Mouse (Mus musculus) neural tube, embryonic 14.5 days (tissue): Measurements from ENCODE around the gene Wnt3a. TPM values are rescaled to one million over a fixed set of nuclear protein-coding genes. Genes with fewer than 3 reads are reported as not detected.

Experiments
- ATAC-seq: fragments of 200-750 bp; cut with Nextera tagmentation; 2 replicates; pipeline ENCODE4 v1.8.0; 2017; ENCODE audit warnings: low read depth, mild to moderate bottlenecking, moderate TSS enrichment, moderate library complexity
- H3K27ac ChIP-seq: fragments of 300-500 bp; sonication (generic); 2 replicates; pipeline ENCODE4 v1.5.1; 2014; ENCODE audit warnings: low read depth, mild to moderate bottlenecking, control low read depth, low read length, moderate library complexity, mixed read lengths
- H3K27me3 ChIP-seq: fragments of 300-500 bp; sonication (generic); 2 replicates; pipeline ENCODE4 v1.6.1; 2014; ENCODE audit warnings: low read length; ENCODE audit not compliant: control insufficient read depth, insufficient read depth
- H3K36me3 ChIP-seq: fragments of 300-500 bp; sonication (generic); 2 replicates; pipeline ENCODE4 v1.6.1; 2014; ENCODE audit warnings: low read length, mixed read lengths; ENCODE audit not compliant: control insufficient read depth, insufficient read depth
- H3K4me1 ChIP-seq: fragments of 300-500 bp; sonication (generic); 2 replicates; pipeline ENCODE4 v1.6.1; 2014; ENCODE audit warnings: low read length; ENCODE audit not compliant: control insufficient read depth, insufficient read depth
- H3K4me2 ChIP-seq: fragments of 300-500 bp; sonication (generic); 2 replicates; pipeline ENCODE4 v1.6.1; 2014; ENCODE audit warnings: mild to moderate bottlenecking, low read depth, low read length, control low read depth
- H3K4me3 ChIP-seq: fragments of 300-500 bp; sonication (generic); 2 replicates; pipeline ENCODE4 v1.5.1; 2014; ENCODE audit warnings: low read depth, low read length, control low read depth, mixed read lengths
- H3K9ac ChIP-seq: fragments of 300-500 bp; sonication (generic); replicated peaks from 2 replicates; pipeline ENCODE4 v1.6.1; 2014; ENCODE audit warnings: low read depth, mild to moderate bottlenecking, control low read depth, low read length, mixed read lengths
- H3K9me3 ChIP-seq: fragments of 300-500 bp; sonication (generic); 2 replicates; pipeline ENCODE4 v1.6.1; 2016; ENCODE audit warnings: low read length; ENCODE audit not compliant: control insufficient read depth
- WGBS: fragments of 180-500 bp; shearing (Covaris S2); extraction: QIAGEN DNeasy Blood & Tissue Kit; methylation state at CpG from one replicate; pipeline ENCODE4 v1.1.7; 2014; 5-methylcytosine and 5-hydroxymethylcytosine counted together
- polyA plus RNA-seq: library from polyadenylated mRNA; unstranded; fragments of >200 nt; fragmentation: Nextera tagmentation; extraction: Ambion mirVana; gene quantifications from 2 replicates; pipeline ENCODE4 v1.2.1, GENCODE M21; 2014

Gene Wnt3a
- polyA plus RNA-seq, 1 experiment from 2014 or later, result 0.12 TPM

DNA sequence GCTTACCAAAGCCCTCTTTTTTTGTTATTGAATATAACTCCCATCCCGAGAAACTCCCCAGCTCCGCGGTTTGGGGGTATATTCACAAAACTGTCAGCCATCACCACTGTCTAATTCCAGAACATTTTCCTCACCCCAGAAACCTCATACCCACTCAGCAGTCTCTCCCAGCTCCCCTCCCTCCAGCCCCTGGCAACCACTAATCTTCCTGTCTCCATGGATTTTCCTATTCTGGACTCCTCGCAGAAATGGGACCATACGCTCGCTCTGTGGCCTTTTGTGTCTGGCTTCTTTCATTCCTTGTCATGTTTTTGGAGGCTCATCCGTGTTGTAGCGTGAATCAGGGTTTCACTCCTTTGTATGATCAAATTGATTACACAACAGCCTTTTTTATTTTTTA, 19.4 kb upstream of the Wnt3a start:
- Histone ChIP-seq H3K9ac (no peak overlapping the region), H3K9me3 (no peaks in the 10 kb centered on the region), H3K27ac (no peak overlapping the region), H3K36me3 (no peaks in the 10 kb centered on the region), H3K4me3 (no peak overlapping the region), H3K4me1 (peaks cover 14% of the 10 kb centered on the region), H3K27me3 (peaks cover 34% of the 10 kb centered on the region), H3K4me2 (no peak overlapping the region)
- no peak for ATAC-seq
- 42% methylated on average over 8 of the region's 8 CpGs for WGBS

DNA sequence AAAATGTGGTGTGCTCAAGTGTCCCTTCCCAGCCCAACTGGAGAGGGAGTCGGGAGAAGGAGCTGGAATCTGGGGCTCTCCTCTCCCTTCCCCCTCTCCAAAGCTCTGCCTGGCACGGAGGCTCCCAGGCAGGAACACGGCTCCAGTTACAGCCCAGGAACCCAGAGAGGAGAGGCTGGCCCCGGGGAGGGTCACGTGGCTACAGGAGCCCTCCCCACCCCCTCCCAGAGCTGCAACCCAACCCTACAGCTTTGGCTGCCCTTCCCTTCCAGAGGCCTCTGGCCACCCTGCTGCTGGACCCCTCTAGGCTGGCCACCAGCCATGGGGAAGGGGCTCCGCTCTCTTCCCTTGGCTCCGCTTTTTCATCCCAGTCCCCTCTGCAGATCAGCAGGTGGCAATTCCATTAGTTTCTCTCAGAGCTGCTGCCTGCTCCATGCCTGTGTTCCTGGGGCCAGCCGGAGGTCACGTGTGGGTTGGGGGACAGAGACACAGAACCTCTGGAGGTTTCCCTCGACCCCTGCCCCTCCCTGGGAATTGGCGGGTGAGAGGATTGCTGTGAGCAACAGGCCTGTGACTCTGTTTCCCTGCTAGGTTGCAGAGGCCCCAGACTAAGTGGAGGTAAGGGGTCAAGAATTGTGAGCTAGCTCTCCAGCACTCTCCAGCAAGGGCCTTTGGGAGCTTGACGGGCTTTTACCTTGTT, 18.7 kb upstream of the Wnt3a start:
- Histone ChIP-seq H3K4me3 (no peak overlapping the region), H3K27me3 (peaks cover 38% of the 10 kb centered on the region)
- 9% methylated on average over 11 of the region's 12 CpGs for WGBS

DNA sequence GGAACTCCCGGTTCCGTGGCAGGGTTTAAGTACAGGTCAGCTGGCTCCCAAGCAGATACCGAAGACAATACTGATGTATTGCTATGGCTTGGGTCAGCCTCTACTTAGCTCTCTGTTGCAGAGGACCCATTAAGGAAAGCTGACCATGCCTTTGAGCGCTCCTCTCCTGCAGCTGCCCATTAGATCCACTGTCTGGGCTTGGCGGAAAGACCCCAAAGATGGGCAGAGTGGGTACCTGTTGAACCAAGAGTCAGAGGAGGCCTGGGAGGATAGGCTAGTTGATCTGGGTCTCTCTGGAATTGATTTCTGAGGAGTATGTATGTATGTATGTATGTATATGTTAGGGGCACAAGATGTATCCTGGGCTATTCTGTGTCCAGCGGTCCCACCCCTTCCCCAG, 18.1 kb upstream of the Wnt3a start:
- H3K4me2 ChIP-seq, result peak overlapping the region; percentile 76; the same call in 1 of the 2 replicates
- ATAC-seq, result no peak
- H3K4me3 ChIP-seq, result no peak overlapping the region; the same call in 1 of the 2 replicates
- H3K27me3 ChIP-seq, result peaks cover 44% of the 10 kb centered on the region
- H3K9ac ChIP-seq, result no peak overlapping the region
- WGBS, result 53% methylated on average over 6 of the region's 6 CpGs
- peaks cover 11% of the 10 kb centered on the region for H3K4me1 ChIP-seq
- no peaks in the 10 kb centered on the region for H3K36me3 ChIP-seq
- no peaks in the 10 kb centered on the region for H3K9me3 ChIP-seq
- no peak overlapping the region for H3K27ac ChIP-seq

More for the DNA sequence above, 18.7 kb upstream of the Wnt3a start:
- no peak overlapping the region for H3K27ac ChIP-seq
- no peak for ATAC-seq
- no peaks in the 10 kb centered on the region for H3K36me3 ChIP-seq
- no peak overlapping the region; the same call in 1 of the 2 replicates for H3K4me2 ChIP-seq
- H3K9ac ChIP-seq, result 0 out of 2 replicates have a peak overlapping the region, but pooled peaks have one; percentile 1
- no peaks in the 10 kb centered on the region for H3K9me3 ChIP-seq
- H3K4me1 ChIP-seq, result peaks cover 14% of the 10 kb centered on the region

DNA sequence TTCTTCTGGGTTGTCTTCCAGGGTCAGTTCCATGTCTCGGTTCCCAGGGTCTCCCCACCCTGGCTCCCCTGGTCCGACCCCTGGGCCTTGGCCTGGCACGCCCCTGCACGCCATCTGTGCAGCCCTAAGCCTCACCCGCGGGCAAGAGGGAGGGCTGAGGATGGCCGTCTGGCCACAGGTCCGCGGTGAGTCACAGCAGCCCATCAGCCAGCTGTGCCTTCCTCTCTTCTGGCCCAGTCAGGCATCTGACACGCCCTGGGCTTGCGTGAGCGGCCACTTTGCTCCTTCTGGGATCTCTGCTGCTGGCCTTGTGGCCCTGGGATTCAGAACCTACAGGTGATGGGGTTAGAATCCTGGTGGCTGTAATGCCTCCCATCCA, 17.6 kb upstream of the Wnt3a start:
- peak overlapping the region; percentile 52 for H3K4me3 ChIP-seq
- peaks cover 44% of the 10 kb centered on the region for H3K27me3 ChIP-seq
- H3K9ac ChIP-seq, result 0 out of 2 replicates have a peak overlapping the region, but pooled peaks have one; percentile 7
- no peak for ATAC-seq
- H3K4me1 ChIP-seq, result peaks cover 11% of the 10 kb centered on the region
- no peaks in the 10 kb centered on the region for H3K9me3 ChIP-seq
- H3K27ac ChIP-seq, result no peak overlapping the region
- peak overlapping the region; percentile 76; the same call in 1 of the 2 replicates for H3K4me2 ChIP-seq
- no peaks in the 10 kb centered on the region for H3K36me3 ChIP-seq
- WGBS, result 22% methylated on average over 12 of the region's 12 CpGs

DNA sequence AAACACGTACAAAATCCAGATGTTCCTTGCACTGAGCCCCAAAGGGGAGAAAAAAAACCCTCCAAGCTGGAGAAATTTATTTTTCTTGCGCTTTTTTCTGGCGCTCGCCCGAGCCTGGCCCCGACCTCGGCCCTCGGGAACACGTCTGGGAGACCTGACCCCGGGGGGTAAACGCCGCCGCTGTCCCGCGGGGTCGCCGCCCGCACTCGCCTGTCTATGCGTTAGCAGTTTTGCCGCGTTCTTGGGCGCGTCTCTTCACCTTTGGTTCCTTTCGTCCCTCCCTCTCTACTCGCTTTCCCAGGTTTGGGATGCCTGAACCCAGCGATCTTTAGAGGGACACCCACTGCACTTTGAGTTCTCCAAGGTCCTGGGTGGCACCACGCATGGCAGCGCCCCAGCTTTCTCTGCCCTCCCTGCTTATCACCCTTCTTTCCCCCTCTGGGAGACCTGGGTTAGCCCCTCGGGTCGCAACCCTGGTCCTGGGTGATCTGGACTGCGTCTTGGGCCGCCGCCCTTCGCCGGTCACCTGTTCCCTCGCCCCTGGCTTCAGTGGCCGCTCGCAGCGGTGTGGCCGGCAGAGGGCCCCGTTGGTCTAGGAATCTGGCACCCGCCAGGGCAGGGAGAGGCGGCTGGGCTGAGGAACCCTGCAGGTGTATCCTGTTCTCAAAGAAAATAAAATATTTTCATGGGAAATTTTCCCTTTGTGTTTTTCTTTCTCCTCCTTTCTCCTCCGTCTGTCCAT, 17.0 kb upstream of the Wnt3a start:
- Histone ChIP-seq H3K4me2 (peak overlapping the region; percentile 76), H3K4me3 (peak overlapping the region; percentile 52), H3K36me3 (no peaks in the 10 kb centered on the region), H3K9me3 (no peaks in the 10 kb centered on the region), H3K27ac (no peak overlapping the region), H3K27me3 (peaks cover 44% of the 10 kb centered on the region), H3K9ac (0 out of 2 replicates have a peak overlapping the region, but pooled peaks have one; percentile 56), H3K4me1 (peaks cover 11% of the 10 kb centered on the region)
- ATAC-seq, result peak; percentile 50
- WGBS, result 1% methylated on average over 45 of the region's 45 CpGs

DNA sequence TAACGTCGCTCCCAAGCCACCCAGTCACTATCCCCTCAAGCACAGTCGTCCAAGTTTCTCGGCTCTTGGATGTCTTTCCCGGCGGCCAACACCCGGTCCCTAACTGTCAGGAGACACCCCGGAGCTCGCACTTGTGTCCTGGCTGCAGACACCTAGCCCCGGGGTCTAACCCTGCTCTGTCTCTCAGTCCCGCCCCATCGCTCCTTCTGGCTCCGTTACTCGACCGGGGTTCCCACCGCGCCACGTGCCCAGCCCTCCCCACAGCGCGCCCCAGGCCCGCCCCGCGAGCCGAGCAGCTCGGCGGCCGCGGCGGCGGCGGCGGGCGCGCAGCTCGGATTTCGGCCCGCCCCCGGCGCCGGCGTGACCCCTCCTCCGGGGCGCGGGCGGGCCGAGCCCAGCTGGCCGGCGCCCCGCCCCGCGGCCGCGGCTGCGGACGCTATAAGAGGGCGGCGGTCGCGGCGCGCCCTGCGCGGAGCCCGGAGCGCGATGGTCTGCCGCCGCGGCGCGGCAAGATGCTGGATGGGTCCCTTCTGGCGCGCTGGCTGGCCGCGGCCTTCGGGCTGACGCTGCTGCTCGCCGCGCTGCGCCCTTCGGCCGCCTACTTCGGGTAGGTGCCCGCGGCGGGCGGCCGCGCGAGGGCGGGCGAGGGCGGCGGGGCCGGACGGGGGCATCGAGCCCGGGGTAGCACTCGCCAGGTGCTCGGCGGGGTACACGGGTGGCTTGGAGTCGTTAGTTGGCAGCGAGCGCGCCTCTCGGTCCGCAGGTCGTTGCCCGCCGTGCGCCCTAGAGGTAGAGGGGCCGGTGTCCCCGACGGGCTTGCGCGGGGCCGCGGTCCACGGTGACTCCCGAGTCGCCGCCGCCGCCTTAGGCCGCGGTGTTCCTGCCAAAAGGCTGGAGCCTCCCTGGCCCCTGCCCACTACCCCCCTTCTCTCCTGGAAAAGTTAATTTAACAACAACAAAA, 16.2 kb upstream of the Wnt3a start, which contains the start of gene Wnt9a:
TSS of gene Wnt9a (plus strand) at position 468 of the 961 bp plus-strand sequence.
- H3K36me3 ChIP-seq, result no peaks in the 10 kb centered on the region
- no peak within 1 kb of the TSS for H3K27ac ChIP-seq
- H3K4me1 ChIP-seq, result peaks cover 11% of the 10 kb centered on the region
- peak within 1 kb of the TSS; percentile 52 for H3K4me3 ChIP-seq
- peaks cover 44% of the 10 kb centered on the region for H3K27me3 ChIP-seq
- peak within 1 kb of the TSS; percentile 56 for H3K9ac ChIP-seq
- H3K9me3 ChIP-seq, result no peaks in the 10 kb centered on the region
- peak; percentile 33; the same call in 1 of the 2 replicates for ATAC-seq
- under 1% methylated on average over 56 of the region's 128 CpGs for WGBS
- peak within 1 kb of the TSS; percentile 76 for H3K4me2 ChIP-seq

- 4% methylated on average over 10 of the region's 10 CpGs for WGBS
- Histone ChIP-seq H3K4me1 (peaks cover 11% of the 10 kb centered on the region), H3K36me3 (no peaks in the 10 kb centered on the region), H3K4me3 (no peak overlapping the region), H3K27me3 (peaks cover 44% of the 10 kb centered on the region), H3K9ac (no peak overlapping the region), H3K27ac (no peak overlapping the region), H3K9me3 (no peaks in the 10 kb centered on the region), H3K4me2 (no peak overlapping the region)
- ATAC-seq, result no peak
These were observed 15.3 kb upstream of the Wnt3a start for GRCm38 (mm10) chr11:59305821-59306215.

- Histone ChIP-seq H3K9me3 (no peaks in the 10 kb centered on the region), H3K4me2 (no peak overlapping the region), H3K9ac (no peak overlapping the region), H3K4me3 (no peak overlapping the region), H3K27ac (no peak overlapping the region), H3K27me3 (peaks cover 44% of the 10 kb centered on the region), H3K4me1 (peaks cover 11% of the 10 kb centered on the region), H3K36me3 (no peaks in the 10 kb centered on the region)
- no peak for ATAC-seq
- WGBS, result 45% methylated on average over 22 of the region's 22 CpGs
These were observed 14.7 kb upstream of the Wnt3a start for GRCm38 (mm10) chr11:59305008-59305820.
